Comparison of ENCODE assay signal across 19 mouse cellular contexts in genomic region chr17:82824057-82824456, GRCm38 (mm10).
"Had no signal": no experiment of that assay in that cellular context is flagged by ENCODE, and none has a peak within 500 bp of the region (broad histone marks: within the 10 kb centered on the region; RNA-seq: fewer than 3 reads in every experiment).

No protein-coding gene starts in this region.

- H3K4me1 ChIP-seq: liver, embryonic 13.5 days; liver, embryonic 15.5 days; megakaryocyte, embryonic 14.5 days; midbrain, embryonic 13.5 days; midbrain, embryonic 15.5 days; neural tube, embryonic 13.5 days; neural tube, embryonic 15.5 days had no signal

- H3K27ac ChIP-seq: liver, embryonic 13.5 days; liver, embryonic 15.5 days; midbrain, embryonic 13.5 days; midbrain, embryonic 15.5 days; neural tube, embryonic 13.5 days; neural tube, embryonic 15.5 days had no signal

- H3K4me3 ChIP-seq: liver, embryonic 13.5 days; liver, embryonic 15.5 days; megakaryocyte, embryonic 14.5 days; midbrain, embryonic 13.5 days; midbrain, embryonic 15.5 days; neural tube, embryonic 13.5 days; neural tube, embryonic 15.5 days had no signal

- DNase-seq: liver, embryonic 13.5 days; liver, postnatal 0 days; lung, embryonic 14.5 days; lung, postnatal 10 days; lung, postnatal 4 days; retina, postnatal 1 day; right cerebral cortex, adult 18-20 months; right cerebral cortex, postnatal 25 days; right cerebral cortex, postnatal 4 days; spleen, adult 18-20 months; thymus, adult 18-20 months; thymus, postnatal 25 days had no signal

- H3K9me3 ChIP-seq: liver, embryonic 13.5 days; midbrain, embryonic 13.5 days; neural tube, embryonic 15.5 days had no signal

- H3K9ac ChIP-seq: liver, embryonic 13.5 days; liver, embryonic 15.5 days; liver, postnatal 0 days; lung, embryonic 14.5 days; midbrain, embryonic 13.5 days; midbrain, embryonic 15.5 days; neural tube, embryonic 13.5 days; neural tube, embryonic 15.5 days had no signal

- H3K36me3 ChIP-seq: liver, embryonic 13.5 days; liver, embryonic 15.5 days; midbrain, embryonic 13.5 days; midbrain, embryonic 15.5 days; neural tube, embryonic 13.5 days; neural tube, embryonic 15.5 days had no signal

- H3K27me3 ChIP-seq: liver, embryonic 13.5 days; liver, embryonic 15.5 days; megakaryocyte, embryonic 14.5 days; midbrain, embryonic 13.5 days; midbrain, embryonic 15.5 days; neural tube, embryonic 13.5 days; neural tube, embryonic 15.5 days had no signal

- H3K4me2 ChIP-seq: liver, embryonic 13.5 days; liver, embryonic 15.5 days; lung, embryonic 14.5 days; midbrain, embryonic 11.5 days; midbrain, embryonic 13.5 days; midbrain, embryonic 15.5 days; neural tube, embryonic 13.5 days; neural tube, embryonic 15.5 days had no signal
